Mouse (Mus musculus) hindbrain, embryonic 13.5 days (tissue): ENCODE results near the gene Slc6a13. TPM values are rescaled to one million over a fixed set of nuclear protein-coding genes. Genes with fewer than 3 reads are reported as not detected.

Experiments used
- ATAC-seq: fragments of 200-750 bp; cut with Nextera tagmentation; 2 replicates; pipeline ENCODE4 v1.8.0; 2017; ENCODE audit warnings: moderate TSS enrichment; ENCODE audit not compliant: low FRiP score
- H3K27ac ChIP-seq: fragments of 300-500 bp; sonication (generic); 2 replicates; pipeline ENCODE4 v1.5.1; 2015; ENCODE audit warnings: inconsistent platforms, mild to moderate bottlenecking, moderate library complexity
- H3K27me3 ChIP-seq: fragments of 300-500 bp; sonication (generic); 2 replicates; pipeline ENCODE4 v1.6.1; 2015; ENCODE audit warnings: mild to moderate bottlenecking, inconsistent platforms
- H3K36me3 ChIP-seq: fragments of 300-500 bp; sonication (generic); 2 replicates; pipeline ENCODE4 v1.6.1; 2015; ENCODE audit warnings: mild to moderate bottlenecking, inconsistent platforms
- H3K4me1 ChIP-seq: fragments of 300-500 bp; sonication (generic); replicated peaks from 2 replicates; pipeline ENCODE4 v1.6.1; 2015; ENCODE audit warnings: inconsistent platforms
- H3K4me2 ChIP-seq: fragments of 300-500 bp; sonication (generic); 2 replicates; pipeline ENCODE4 v1.6.1; 2015; ENCODE audit warnings: inconsistent platforms, mild to moderate bottlenecking, moderate library complexity
- H3K4me3 ChIP-seq: fragments of 300-500 bp; sonication (generic); 2 replicates; pipeline ENCODE4 v1.5.1; 2015; ENCODE audit warnings: mild to moderate bottlenecking, inconsistent platforms
- H3K9ac ChIP-seq: fragments of 300-500 bp; sonication (generic); 2 replicates; pipeline ENCODE4 v1.6.1; 2015; ENCODE audit warnings: mild to moderate bottlenecking, inconsistent platforms
- H3K9me3 ChIP-seq: fragments of 300-500 bp; sonication (generic); 2 replicates; pipeline ENCODE4 v1.6.1; 2016; ENCODE audit warnings: inconsistent platforms
- WGBS: fragments of 180-500 bp; shearing (Covaris S2); methylation state at CpG from one replicate; pipeline ENCODE4 v1.1.7; 2015; 5-methylcytosine and 5-hydroxymethylcytosine counted together
- polyA plus RNA-seq: library from polyadenylated mRNA; unstranded; fragments of >200 nt; fragmentation: Nextera tagmentation; extraction: Ambion mirVana; gene quantifications from 2 replicates; pipeline ENCODE4 v1.2.1, GENCODE M21; 2015

Slc6a13 gene
- 35.8 and 36.9 TPM in 2 replicates for polyA plus RNA-seq

GRCm38 (mm10) chr6:121299954-121300353 lies at the start of gene Slc6a13:
Gene Slc6a13, plus strand, starts transcription at chr6:121300227.
- Histone ChIP-seq H3K36me3 (no peaks in the 10 kb centered on the region), H3K4me2 (0 out of 2 replicates have a peak within 1 kb of the TSS, but pooled peaks have one; percentile 19), H3K4me3 (no peak within 1 kb of the TSS), H3K27me3 (peaks cover 7% of the 10 kb centered on the region; the same call in 1 of the 2 replicates), H3K9ac (no peak within 1 kb of the TSS), H3K4me1 (peaks cover 4% of the 10 kb centered on the region; the same call in 1 of the 2 replicates), H3K27ac (no peak within 1 kb of the TSS), H3K9me3 (no peaks in the 10 kb centered on the region)
- 3% methylated on average over 11 of the region's 11 CpGs for WGBS
- no peak for ATAC-seq

DNA sequence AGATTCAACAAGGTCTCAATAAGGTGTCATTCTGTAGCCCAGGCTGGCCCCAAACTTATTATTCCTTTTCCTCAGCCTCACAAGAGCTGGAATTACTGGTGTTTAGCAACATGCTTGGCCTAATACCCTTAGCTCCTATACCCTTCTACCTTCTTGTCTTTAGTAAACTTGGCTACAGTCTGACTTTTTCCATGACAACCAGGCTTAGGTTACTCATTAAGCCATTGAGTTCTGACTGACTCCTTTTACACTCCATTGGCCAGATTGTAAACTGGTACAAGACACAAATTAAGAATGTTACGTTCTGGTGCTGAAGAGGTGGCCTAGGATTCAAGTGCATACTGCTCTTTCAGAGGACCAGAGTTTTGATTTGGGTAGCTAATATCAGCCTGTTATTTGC lies 49.6 kb upstream of the Slc6a13 start:
- H3K4me3 ChIP-seq, result no peak overlapping the region
- H3K27me3 ChIP-seq, result peaks cover 13% of the 10 kb centered on the region
- H3K9me3 ChIP-seq, result no peaks in the 10 kb centered on the region
- H3K27ac ChIP-seq, result no peak overlapping the region
- peaks cover 6% of the 10 kb centered on the region for H3K4me1 ChIP-seq
- H3K4me2 ChIP-seq, result no peak overlapping the region
- no peak overlapping the region for H3K9ac ChIP-seq
- 50% methylated on average over 1 of the region's 1 CpGs for WGBS
- no peaks in the 10 kb centered on the region for H3K36me3 ChIP-seq
- no peak for ATAC-seq

GRCm38 (mm10) chr6:121251256-121251655 lies 48.8 kb upstream of the Slc6a13 start:
- Histone ChIP-seq H3K4me1 (no peaks in the 10 kb centered on the region), H3K4me2 (no peak overlapping the region), H3K9me3 (no peaks in the 10 kb centered on the region), H3K9ac (no peak overlapping the region), H3K36me3 (no peaks in the 10 kb centered on the region), H3K27me3 (peaks cover 13% of the 10 kb centered on the region), H3K27ac (no peak overlapping the region), H3K4me3 (no peak overlapping the region)
- 73% methylated on average over 5 of the region's 5 CpGs for WGBS
- ATAC-seq, result no peak

DNA sequence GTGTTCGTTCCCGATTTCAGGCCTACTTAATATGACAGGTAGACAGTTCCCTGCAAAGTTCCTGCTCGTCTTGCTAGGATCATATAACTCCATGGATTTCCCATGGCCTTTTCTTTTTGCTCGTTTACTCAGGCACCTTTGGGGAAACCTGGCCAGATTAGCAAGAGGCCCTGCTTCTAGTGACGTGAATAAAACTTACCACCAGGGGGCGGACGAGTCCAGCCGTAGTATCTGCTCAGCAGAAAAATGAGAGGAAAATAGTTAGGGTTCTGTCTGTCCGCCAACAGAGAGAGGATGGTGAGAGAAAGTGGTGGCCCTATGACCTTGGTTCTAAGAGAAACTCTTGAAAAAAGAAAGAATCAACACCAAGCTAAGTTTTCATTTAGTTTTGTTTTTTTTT lies 39.5 kb upstream of the Slc6a13 start:
- Histone ChIP-seq H3K27me3 (no peaks in the 10 kb centered on the region), H3K4me1 (no peaks in the 10 kb centered on the region), H3K4me3 (no peak overlapping the region), H3K27ac (no peak overlapping the region), H3K9ac (no peak overlapping the region), H3K9me3 (0 out of 2 replicates have a peak, but pooled peaks cover 2% of the 10 kb centered on the region), H3K4me2 (no peak overlapping the region), H3K36me3 (no peaks in the 10 kb centered on the region)
- ATAC-seq, result no peak
- WGBS, result 33% methylated on average over 9 of the region's 9 CpGs

DNA sequence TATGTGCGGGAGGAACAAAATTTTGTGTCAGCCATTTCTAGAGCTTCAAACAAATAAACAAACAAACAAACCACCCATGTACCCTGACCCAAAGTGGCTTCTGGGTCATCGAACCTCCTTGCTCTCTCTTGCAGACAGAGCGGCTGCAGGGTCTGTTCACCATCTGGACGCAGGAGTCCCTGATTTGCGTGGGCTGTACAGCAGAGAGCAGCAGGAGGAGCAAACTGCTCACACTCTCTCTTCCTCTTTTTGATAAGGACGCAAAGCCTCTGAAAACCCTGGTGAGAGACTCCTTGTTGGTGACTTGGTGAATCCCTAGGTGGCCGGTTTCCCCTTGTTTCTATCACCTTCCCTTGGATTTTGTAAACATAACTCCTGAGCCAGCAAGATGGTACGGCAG lies 38.8 kb upstream of the Slc6a13 start:
- no peak for ATAC-seq

DNA sequence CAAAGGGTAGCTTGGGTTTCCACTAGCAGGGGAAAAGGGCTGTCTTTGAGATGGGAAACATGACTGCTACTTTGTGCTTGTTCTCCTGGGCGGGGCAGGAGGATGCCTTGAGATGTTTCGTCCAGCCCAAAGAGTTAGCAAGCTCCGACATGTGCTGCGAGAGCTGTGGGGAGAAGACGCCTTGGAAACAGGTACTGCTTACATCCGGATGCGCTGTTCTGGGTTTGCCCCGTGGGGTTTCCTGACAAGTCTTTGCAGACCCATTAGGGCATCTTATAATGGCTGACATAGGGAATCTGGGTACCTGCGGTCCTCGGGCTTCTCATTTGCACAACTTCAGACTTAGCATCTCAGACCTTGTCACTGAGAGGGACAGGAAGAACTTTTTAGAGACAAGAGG lies 38.0 kb upstream of the Slc6a13 start:
- H3K9me3 ChIP-seq, result 0 out of 2 replicates have a peak, but pooled peaks cover 9% of the 10 kb centered on the region
- H3K4me3 ChIP-seq, result no peak overlapping the region
- 95% methylated on average over 10 of the region's 10 CpGs for WGBS
- no peak overlapping the region for H3K9ac ChIP-seq
- no peaks in the 10 kb centered on the region for H3K4me1 ChIP-seq
- H3K27ac ChIP-seq, result no peak overlapping the region
- ATAC-seq, result no peak
- no peaks in the 10 kb centered on the region for H3K27me3 ChIP-seq
- H3K4me2 ChIP-seq, result no peak overlapping the region
- no peaks in the 10 kb centered on the region for H3K36me3 ChIP-seq

More for the DNA sequence above, 38.8 kb upstream of the Slc6a13 start:
- Histone ChIP-seq H3K4me2 (no peak overlapping the region), H3K27ac (no peak overlapping the region), H3K27me3 (no peaks in the 10 kb centered on the region), H3K9ac (no peak overlapping the region), H3K4me3 (no peak overlapping the region), H3K36me3 (no peaks in the 10 kb centered on the region), H3K4me1 (no peaks in the 10 kb centered on the region), H3K9me3 (0 out of 2 replicates have a peak, but pooled peaks cover 9% of the 10 kb centered on the region)
- WGBS, result 81% methylated on average over 8 of the region's 8 CpGs

- 92% methylated on average over 11 of the region's 11 CpGs for WGBS
- H3K9me3 ChIP-seq, result 0 out of 2 replicates have a peak, but pooled peaks cover 8% of the 10 kb centered on the region
Measured at GRCm38 (mm10) chr6:121262496-121262895, 37.5 kb upstream of the Slc6a13 start.

DNA sequence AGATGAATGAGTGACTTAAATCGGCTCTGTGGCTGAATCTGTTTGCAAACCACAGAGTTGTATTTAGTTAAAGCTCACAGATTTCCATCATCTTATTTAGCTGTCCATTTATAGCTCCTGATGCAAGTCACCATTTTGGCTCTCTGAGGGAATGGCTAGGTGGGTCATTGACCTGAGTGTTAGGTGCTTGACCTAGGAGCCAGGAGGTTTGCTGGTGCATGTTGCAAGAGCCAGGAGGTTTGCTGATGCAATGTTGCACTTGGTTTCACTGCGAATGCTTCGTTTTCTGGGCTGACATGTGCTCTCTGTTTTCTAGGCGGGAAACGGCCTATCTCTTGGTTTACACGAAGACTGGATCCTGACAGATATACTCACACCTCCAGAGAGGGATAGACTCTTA lies 29.9 kb upstream of the Slc6a13 start:
- Histone ChIP-seq H3K4me3 (no peak overlapping the region), H3K9ac (no peak overlapping the region), H3K4me2 (no peak overlapping the region), H3K27ac (no peak overlapping the region), H3K27me3 (no peaks in the 10 kb centered on the region), H3K9me3 (0 out of 2 replicates have a peak, but pooled peaks cover 6% of the 10 kb centered on the region), H3K36me3 (no peaks in the 10 kb centered on the region), H3K4me1 (peaks cover 2% of the 10 kb centered on the region; the same call in 1 of the 2 replicates)
- no peak for ATAC-seq
- 86% methylated on average over 6 of the region's 6 CpGs for WGBS

More at GRCm38 (mm10) chr6:121262496-121262895, 37.5 kb upstream of the Slc6a13 start:
- Histone ChIP-seq H3K4me1 (no peaks in the 10 kb centered on the region), H3K27me3 (no peaks in the 10 kb centered on the region), H3K4me2 (no peak overlapping the region), H3K27ac (no peak overlapping the region), H3K9ac (no peak overlapping the region), H3K4me3 (no peak overlapping the region), H3K36me3 (no peaks in the 10 kb centered on the region)
- no peak for ATAC-seq

- no peaks in the 10 kb centered on the region for H3K9me3 ChIP-seq
- H3K4me1 ChIP-seq, result peaks cover 2% of the 10 kb centered on the region; the same call in 1 of the 2 replicates
- ATAC-seq, result peak; percentile 53; the same call in 1 of the 2 replicates
- H3K27ac ChIP-seq, result no peak overlapping the region
- WGBS, result 17% methylated on average over 4 of the region's 4 CpGs
- no peaks in the 10 kb centered on the region for H3K27me3 ChIP-seq
- peak overlapping the region; percentile 61 for H3K4me2 ChIP-seq
- no peaks in the 10 kb centered on the region for H3K36me3 ChIP-seq
- H3K4me3 ChIP-seq, result no peak overlapping the region
- no peak overlapping the region for H3K9ac ChIP-seq
Measured at GRCm38 (mm10) chr6:121271707-121272074, 28.3 kb upstream of the Slc6a13 start.

- ATAC-seq, result peak; percentile 95
- no peaks in the 10 kb centered on the region for H3K27me3 ChIP-seq
- peak overlapping the region; percentile 85 for H3K27ac ChIP-seq
- H3K4me1 ChIP-seq, result peaks cover 2% of the 10 kb centered on the region; the same call in 1 of the 2 replicates
- H3K36me3 ChIP-seq, result no peaks in the 10 kb centered on the region
- H3K9ac ChIP-seq, result peak overlapping the region; percentile 53; the same call in 1 of the 2 replicates
- peak overlapping the region; percentile 42 for H3K4me3 ChIP-seq
- 17% methylated on average over 17 of the region's 17 CpGs for WGBS
- no peaks in the 10 kb centered on the region for H3K9me3 ChIP-seq
- peak overlapping the region; percentile 61 for H3K4me2 ChIP-seq
Measured at GRCm38 (mm10) chr6:121272075-121272800, 27.8 kb upstream of the Slc6a13 start.

DNA sequence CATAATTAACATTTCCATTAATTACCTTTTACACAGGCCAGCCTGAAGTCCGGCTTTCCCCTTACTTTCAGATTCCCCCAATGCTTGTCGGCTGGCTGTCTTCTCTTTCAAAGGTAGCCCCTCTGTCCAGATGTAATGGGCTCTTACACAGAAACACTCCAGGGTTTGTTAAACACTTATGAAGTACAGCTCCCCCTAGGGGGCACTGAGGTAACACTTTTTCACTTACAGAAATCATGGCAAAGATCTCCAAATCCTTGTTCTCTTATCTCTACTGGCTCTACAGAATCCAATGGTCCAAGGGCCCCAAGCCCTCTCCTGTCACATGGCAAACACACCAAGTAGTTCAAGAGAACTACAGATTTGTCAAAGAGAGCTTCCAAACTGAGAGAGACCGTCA lies 25.7 kb upstream of the Slc6a13 start:
- Histone ChIP-seq H3K4me1 (peaks cover 2% of the 10 kb centered on the region; the same call in 1 of the 2 replicates), H3K36me3 (no peaks in the 10 kb centered on the region), H3K4me3 (no peak overlapping the region), H3K27me3 (0 out of 2 replicates have a peak, but pooled peaks cover 3% of the 10 kb centered on the region), H3K9me3 (no peaks in the 10 kb centered on the region), H3K4me2 (no peak overlapping the region), H3K27ac (no peak overlapping the region), H3K9ac (no peak overlapping the region)
- ATAC-seq, result no peak
- WGBS, result 89% methylated on average over 3 of the region's 3 CpGs

GRCm38 (mm10) chr6:121284132-121284531 lies 15.9 kb upstream of the Slc6a13 start:
- Histone ChIP-seq H3K4me3 (no peak overlapping the region), H3K27me3 (no peaks in the 10 kb centered on the region), H3K4me2 (no peak overlapping the region), H3K4me1 (no peaks in the 10 kb centered on the region), H3K27ac (no peak overlapping the region), H3K9ac (no peak overlapping the region), H3K9me3 (no peaks in the 10 kb centered on the region), H3K36me3 (no peaks in the 10 kb centered on the region)
- 95% methylated on average over 5 of the region's 5 CpGs for WGBS
- no peak for ATAC-seq
